10 mouse cellular contexts compared by ENCODE assay signal in the genomic region with DNA sequence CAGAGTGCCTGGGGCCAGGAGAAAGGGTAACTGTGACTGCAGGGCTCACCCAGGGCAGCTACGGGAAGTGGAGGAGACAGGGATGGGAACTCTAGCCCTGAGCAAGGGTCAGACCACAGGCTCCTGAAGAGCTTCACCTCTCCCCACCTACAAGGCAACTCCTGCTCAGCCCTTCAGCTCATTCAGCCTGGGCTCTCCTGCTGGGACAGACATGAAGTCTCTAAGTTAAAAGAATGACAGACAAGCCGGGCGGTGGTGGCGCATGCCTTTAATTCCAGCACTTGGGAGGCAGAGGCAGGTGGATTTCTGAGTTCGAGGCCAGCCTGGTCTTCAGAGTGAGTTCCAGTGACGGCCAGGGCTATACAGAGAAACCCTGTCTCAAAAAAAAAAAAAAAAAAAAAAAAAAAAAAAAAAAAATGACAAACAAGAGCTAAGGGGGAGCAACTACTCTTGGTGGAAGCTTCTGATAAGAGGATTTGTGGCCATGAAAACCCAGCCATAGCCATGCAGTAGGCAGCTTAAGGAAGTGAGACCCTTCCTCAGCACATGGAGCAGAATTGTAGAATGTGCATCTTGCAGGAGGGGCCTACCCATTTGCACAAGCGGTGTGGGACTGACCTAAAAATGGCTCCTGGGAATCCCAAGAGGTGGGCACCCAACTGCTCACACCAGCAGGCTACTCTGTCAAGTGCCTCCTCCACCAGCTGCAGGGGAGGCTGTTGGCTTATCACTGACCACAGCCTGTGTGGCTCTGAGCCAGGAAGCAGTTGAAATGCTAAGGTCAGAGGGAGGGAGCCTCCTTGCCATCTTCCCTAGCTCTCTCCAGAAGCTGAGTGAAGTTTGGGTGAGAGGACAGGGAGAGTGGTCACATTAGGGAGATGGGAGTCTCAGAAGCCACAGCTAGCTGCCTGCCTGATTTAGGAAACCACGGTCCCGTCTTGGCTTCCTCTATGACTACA. TPM values are rescaled to one million over a fixed set of nuclear protein-coding genes. Genes with fewer than 3 reads are reported as not detected.
DNase-seq lines count a peak whose midpoint lies in the region; ATAC-seq and TF ChIP-seq lines count a peak whose summit lies in the region.
"Had no signal": no experiment of that assay in that cellular context is flagged by ENCODE, and none has a peak within 500 bp of the region (broad histone marks: within the 10 kb centered on the region; RNA-seq: fewer than 3 reads in every experiment).

No protein-coding gene starts in this region.

- TF ChIP-seq CTCF in lung, postnatal 0 days (IDR thresholded peaks at IDR 0.05) = no peak

- H3K27me3 ChIP-seq in forebrain, embryonic 16.5 days (replicated peaks; ENCODE audit: control insufficient read depth, insufficient read depth, low read length) = no peaks in the 10 kb centered on the region
- H3K27me3 ChIP-seq in midbrain, embryonic 10.5 days (ENCODE audit: low read depth, poor library complexity, severe bottlenecking) = peaks cover 60% of the 10 kb centered on the region
- peaks cover 32% of the 10 kb centered on the region for H3K27me3 ChIP-seq in lung, postnatal 0 days (replicated peaks; ENCODE audit: insufficient read depth, low read length)

- TF ChIP-seq EP300 in lung, postnatal 0 days (IDR thresholded peaks at IDR 0.05) = no peak

- ATAC-seq in forebrain, embryonic 16.5 days = no peak
- no peak for ATAC-seq in lung, postnatal 0 days

- H3K27ac ChIP-seq in forebrain, embryonic 16.5 days (ENCODE audit: low read length) = peak overlapping the region; percentile 98
- H3K27ac ChIP-seq in midbrain, embryonic 10.5 days (replicated peaks) = peak overlapping the region; percentile 91; the same call in 1 of the 2 replicates
- H3K27ac ChIP-seq in lung, postnatal 0 days (ENCODE audit: low read length) = no peak overlapping the region
- H3K27ac ChIP-seq: kidney, postnatal 0 days had no signal

- no peak overlapping the region; the same call in 1 of the 2 replicates for H3K4me3 ChIP-seq in forebrain, embryonic 16.5 days (replicated peaks; ENCODE audit: low read length)
- peak overlapping the region; percentile 73; the same call in 1 of the 2 replicates for H3K4me3 ChIP-seq in midbrain, embryonic 10.5 days
- no peak overlapping the region for H3K4me3 ChIP-seq in lung, postnatal 0 days (ENCODE audit: low read depth, low read length)

- DNase-seq in A20 (ENCODE audit: low read depth, low spot score) (peak; percentile 50), MN1 (ENCODE audit: low spot score) (peak; percentile 85)
- DNase-seq in midbrain, embryonic 10.5 days (ENCODE audit: low spot score) = no peak
- no peak for DNase-seq in lung, postnatal 0 days (ENCODE audit: low spot score)
- DNase-seq in urinary bladder, postnatal 10 days (ENCODE audit: low spot score) = no peak
- DNase-seq in yolk sac, embryonic 10.5 days (ENCODE audit: low spot score) = no peak
- no peak for DNase-seq in gastrocnemius, adult 8-10 months (ENCODE audit: low spot score in 2 of 2)

- H3K4me1 ChIP-seq in forebrain, embryonic 16.5 days (replicated peaks; ENCODE audit: control insufficient read depth, insufficient read depth, low read length) = peaks cover 25% of the 10 kb centered on the region
- peaks cover 77% of the 10 kb centered on the region for H3K4me1 ChIP-seq in midbrain, embryonic 10.5 days
- no peaks in the 10 kb centered on the region for H3K4me1 ChIP-seq in lung, postnatal 0 days (ENCODE audit: insufficient read depth, low read depth, low read length)

- H3K9ac ChIP-seq in forebrain, embryonic 16.5 days (replicated peaks; ENCODE audit: low read depth, low read length) = no peak overlapping the region
- no peak overlapping the region for H3K9ac ChIP-seq in lung, postnatal 0 days (replicated peaks; ENCODE audit: low read depth)

- H3K36me3 ChIP-seq in forebrain, embryonic 16.5 days (ENCODE audit: control insufficient read depth, insufficient read depth) = no peaks in the 10 kb centered on the region
- H3K36me3 ChIP-seq in midbrain, embryonic 10.5 days = no peaks in the 10 kb centered on the region
- no peaks in the 10 kb centered on the region for H3K36me3 ChIP-seq in lung, postnatal 0 days (ENCODE audit: insufficient read depth, low read length)

- WGBS in forebrain, embryonic 16.5 days = 73% methylated on average over 9 of the region's 9 CpGs
- 81% methylated on average over 9 of the region's 9 CpGs for WGBS in midbrain, embryonic 10.5 days
- WGBS in lung, postnatal 0 days = 67% methylated on average over 9 of the region's 9 CpGs

- no peaks in the 10 kb centered on the region for H3K9me3 ChIP-seq in forebrain, embryonic 16.5 days (ENCODE audit: control insufficient read depth, low read length)
- H3K9me3 ChIP-seq in midbrain, embryonic 10.5 days (replicated peaks) = no peaks in the 10 kb centered on the region
- H3K9me3 ChIP-seq in lung, postnatal 0 days (ENCODE audit: low read length) = no peaks in the 10 kb centered on the region

- peak overlapping the region; percentile 98; the same call in 1 of the 2 replicates for H3K4me2 ChIP-seq in forebrain, embryonic 16.5 days (ENCODE audit: low read length)
- H3K4me2 ChIP-seq in lung, postnatal 0 days (replicated peaks; ENCODE audit: low read depth, low read length) = no peak overlapping the region

RNA-seq across cellular contexts. Expression of a gene that starts 2.0 kb away (rescaled TPM):
- 0.09 and 0.12 TPM in 2 replicates for polyA plus RNA-seq in forebrain, embryonic 16.5 days (2015; fragmentation: Nextera tagmentation; extraction: Ambion mirVana)
- polyA plus RNA-seq in midbrain, embryonic 10.5 days (2016; fragmentation: Nextera tagmentation; extraction: Ambion mirVana) = 0.06 and 0.10 TPM in 2 replicates
- not detected in 2 replicates for polyA plus RNA-seq in lung, postnatal 0 days (2015; fragmentation: Nextera tagmentation; extraction: Ambion mirVana)
- under 1 TPM in 1 of 4 experiments, not detected in 3; 0.08 TPM for total RNA-seq in gastrocnemius, adult 8-10 months (2022)
- polyA plus RNA-seq: kidney, postnatal 0 days; lung, embryonic 16.5 days had no signal

RNA-seq across cellular contexts. Expression of a gene that starts 2.4 kb away (rescaled TPM):
- 1,828 and 2,004 TPM in 2 replicates for polyA plus RNA-seq in forebrain, embryonic 16.5 days (2015; fragmentation: Nextera tagmentation; extraction: Ambion mirVana)
- polyA plus RNA-seq in midbrain, embryonic 10.5 days (2016; fragmentation: Nextera tagmentation; extraction: Ambion mirVana) = 428 and 665 TPM in 2 replicates
- polyA plus RNA-seq in lung, postnatal 0 days (2015; fragmentation: Nextera tagmentation; extraction: Ambion mirVana) = 0.42 and 0.58 TPM in 2 replicates
- total RNA-seq in gastrocnemius, adult 8-10 months (2022) = under 1 TPM in 2 of 4 experiments, not detected in 2; 0.17 to 0.24 TPM

RNA-seq across cellular contexts. Expression of a gene that starts 14.5 kb away (rescaled TPM):
- polyA plus RNA-seq in forebrain, embryonic 16.5 days (2015; fragmentation: Nextera tagmentation; extraction: Ambion mirVana) = 43.9 and 48.3 TPM in 2 replicates
- polyA plus RNA-seq in midbrain, embryonic 10.5 days (2016; fragmentation: Nextera tagmentation; extraction: Ambion mirVana) = 42.1 and 45.9 TPM in 2 replicates
- 11.2 and 11.6 TPM in 2 replicates for polyA plus RNA-seq in lung, postnatal 0 days (2015; fragmentation: Nextera tagmentation; extraction: Ambion mirVana)
- total RNA-seq in gastrocnemius, adult 8-10 months (2022) = 10 to 100 TPM; 36.9 to 47.1 (median 38.2) TPM

RNA-seq across cellular contexts. Expression of a gene that starts 35.3 kb away (rescaled TPM):
- polyA plus RNA-seq in forebrain, embryonic 16.5 days (2015; fragmentation: Nextera tagmentation; extraction: Ambion mirVana) = 283 and 303 TPM in 2 replicates
- 150 and 167 TPM in 2 replicates for polyA plus RNA-seq in midbrain, embryonic 10.5 days (2016; fragmentation: Nextera tagmentation; extraction: Ambion mirVana)
- 133 and 144 TPM in 2 replicates for polyA plus RNA-seq in lung, postnatal 0 days (2015; fragmentation: Nextera tagmentation; extraction: Ambion mirVana)
- total RNA-seq in gastrocnemius, adult 8-10 months (2022) = 100 to 1,000 TPM; 125 to 155 (median 141) TPM

Comparison
In these comparisons a context has a peak if more than half of its experiments do, and no peak if none do; other contexts are left out.
1. DNase-seq: peak in A20 (single experiment) and MN1 (single experiment); none in midbrain, embryonic 10.5 days (single experiment), lung, postnatal 0 days (single experiment), urinary bladder, postnatal 10 days (single experiment), yolk sac, embryonic 10.5 days (single experiment) and gastrocnemius, adult 8-10 months (0 of 2).
2. RNA of a gene that starts 2.4 kb away (polyA plus RNA-seq): 1,828 to 2,004 TPM in forebrain, embryonic 16.5 days and 428 to 665 TPM in midbrain, embryonic 10.5 days; 0.42 to 0.58 TPM in lung, postnatal 0 days; every median in the first group is over 100 times any median in the second.